Mouse (Mus musculus) hematopoietic stem cell, adult 5-6 weeks (primary cell): Measurements from ENCODE around the gene Tspan17. TPM values are rescaled to one million over a fixed set of nuclear protein-coding genes. Genes with fewer than 3 reads are reported as not detected.
A peak's percentile ranks its signal among the peaks of the same experiment; 100 is the strongest.

Source experiments
- ATAC-seq, 2 experiments: fragments of 125-278 bp in 1 of 2; replicated peaks in 1 of 2; 2 replicates each; pipeline ENCODE4 v1.8.0; 2016 to 2017; ENCODE audit warnings: inconsistent platforms in 2 of 2, mild to moderate bottlenecking in 2 of 2, moderate number of reproducible peaks in 2 of 2, low read depth in 1 of 2, moderate TSS enrichment in 1 of 2; ENCODE audit not compliant: low FRiP score in 2 of 2, poor library complexity in 2 of 2, severe bottlenecking in 2 of 2, insufficient read depth in 1 of 2, low TSS enrichment in 1 of 2
- total RNA-seq: library from RNA; stranded (forward); fragments of 172-1452, 232-1000 nt; gene quantifications from 2 replicates; pipeline ENCODE4 v1.2.3, GENCODE M21; 2017

The Tspan17 gene
- total RNA-seq, 1 experiment from 2014 or later, result not detected

DNA sequence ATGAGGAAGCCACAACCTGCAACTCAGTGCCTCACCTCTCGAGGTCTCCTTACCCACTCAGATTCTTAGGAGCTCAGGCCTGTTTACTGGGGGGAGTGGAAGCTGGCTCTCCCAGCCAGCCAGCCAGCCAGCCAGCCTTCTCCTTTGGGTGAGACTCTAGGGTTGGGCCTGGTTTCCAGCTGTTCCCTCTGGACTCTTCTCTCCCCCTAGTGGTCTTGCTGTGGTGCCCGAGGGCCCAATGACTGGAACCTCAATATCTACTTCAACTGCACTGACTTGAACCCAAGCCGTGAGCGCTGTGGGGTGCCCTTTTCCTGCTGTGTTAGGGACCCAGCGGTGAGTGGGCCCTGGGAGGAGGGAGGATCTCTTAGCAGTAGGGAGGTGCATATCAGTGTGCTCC, 5.7 kb downstream of the Tspan17 start:
- ATAC-seq, result no peak

DNA sequence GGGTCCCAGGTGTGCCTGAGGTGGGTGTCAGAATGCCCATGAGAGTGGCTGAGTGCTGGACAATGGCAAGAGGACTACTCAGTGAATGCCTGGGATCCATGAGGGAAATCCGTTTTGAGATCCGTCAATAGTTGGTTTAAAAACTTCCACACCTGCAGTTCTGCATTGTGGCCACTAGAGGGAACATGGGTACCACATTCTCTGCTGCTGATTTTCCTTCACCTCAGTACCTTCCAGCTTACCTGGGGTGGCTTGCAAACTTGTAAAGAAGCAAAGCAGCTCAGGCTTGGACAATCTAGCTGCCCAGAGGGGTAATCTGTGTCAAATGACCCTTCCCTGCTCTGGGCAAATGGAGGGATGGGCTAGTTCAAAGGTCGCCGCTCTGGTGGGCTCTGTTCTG, 8.2 kb downstream of the Tspan17 start:
- ATAC-seq, result peak in 1 of 2 experiments; percentile 47; a peak in 1 of 4 replicates

DNA sequence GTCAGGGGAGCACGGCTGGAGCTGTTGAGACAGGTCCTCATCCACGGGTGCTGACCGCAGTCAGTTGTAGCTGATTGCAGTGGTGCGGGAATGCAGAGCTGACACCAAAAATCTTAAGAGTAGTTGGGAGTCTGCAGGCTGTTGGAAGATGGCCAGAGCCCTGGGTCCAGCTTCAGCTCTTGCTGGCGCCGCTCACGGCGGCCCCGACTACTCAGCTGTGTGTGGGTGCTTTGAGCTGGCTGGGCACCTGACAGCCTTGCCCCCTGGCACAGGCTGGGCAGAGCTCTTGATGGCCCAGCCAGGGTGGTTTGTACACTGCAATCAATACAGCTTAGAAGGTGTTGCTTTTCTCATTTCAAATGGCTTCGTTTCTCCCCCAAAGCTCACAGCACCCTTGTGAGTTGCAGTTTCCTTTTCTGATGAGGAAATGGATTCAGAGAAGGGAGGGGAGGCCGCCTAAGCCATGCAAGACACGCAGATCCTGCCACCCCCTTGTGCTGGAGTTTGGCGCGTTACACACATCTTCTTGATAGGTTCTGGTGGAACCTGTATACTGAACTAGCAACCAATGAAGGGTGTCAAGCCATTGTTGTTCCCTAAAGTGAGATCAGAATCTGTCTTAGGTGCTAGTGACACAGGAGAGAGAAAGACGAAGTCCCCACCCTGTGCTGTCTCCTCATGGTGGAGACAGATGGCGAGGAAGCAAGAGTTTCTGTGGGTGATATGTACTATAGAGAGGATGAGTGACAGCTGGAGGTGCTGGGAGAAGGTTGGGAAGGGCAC, 8.9 kb downstream of the Tspan17 start:
- no peak for ATAC-seq

DNA sequence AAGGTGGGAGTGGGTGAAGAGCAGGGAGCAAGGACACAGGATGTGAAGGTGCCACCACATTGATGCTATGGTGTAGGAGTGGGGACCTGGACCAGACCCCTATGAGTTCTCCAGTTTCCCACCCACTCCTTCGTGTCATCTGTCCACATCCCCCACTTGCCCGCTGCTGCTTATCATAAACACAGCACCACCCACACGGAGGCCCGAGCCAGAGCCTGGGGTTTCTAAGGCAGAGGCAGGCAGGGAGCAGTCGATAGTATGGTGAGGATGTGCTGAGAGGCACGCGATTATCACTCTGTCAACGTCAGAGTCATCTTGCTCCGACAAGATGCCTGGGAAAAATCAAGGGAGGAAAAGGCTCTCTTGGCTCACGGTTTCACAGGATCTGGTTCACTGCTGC, 9.6 kb downstream of the Tspan17 start:
- ATAC-seq, result no peak

DNA sequence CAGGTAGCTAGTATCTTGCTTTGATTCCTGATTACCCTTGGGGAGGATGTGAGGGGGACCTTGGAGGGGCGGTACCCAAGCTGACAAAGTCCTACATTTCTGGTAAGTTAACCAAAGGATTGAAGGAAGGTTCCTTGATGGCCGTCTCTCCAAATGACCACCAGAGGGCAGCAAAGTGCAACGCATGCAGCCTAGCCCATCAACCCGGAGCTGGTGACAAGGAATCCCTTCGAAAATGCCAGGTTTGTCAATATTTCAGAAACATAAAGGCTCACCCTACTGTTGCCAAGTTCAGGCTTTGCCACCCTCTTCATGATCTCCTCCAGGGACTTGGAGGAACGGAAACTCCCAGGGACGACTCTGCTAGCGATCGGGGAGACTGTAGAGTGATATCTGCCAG, 10.5 kb downstream of the Tspan17 start:
- ATAC-seq, result peak; percentile 42 to 74; a peak in 2 of 4 replicates

DNA sequence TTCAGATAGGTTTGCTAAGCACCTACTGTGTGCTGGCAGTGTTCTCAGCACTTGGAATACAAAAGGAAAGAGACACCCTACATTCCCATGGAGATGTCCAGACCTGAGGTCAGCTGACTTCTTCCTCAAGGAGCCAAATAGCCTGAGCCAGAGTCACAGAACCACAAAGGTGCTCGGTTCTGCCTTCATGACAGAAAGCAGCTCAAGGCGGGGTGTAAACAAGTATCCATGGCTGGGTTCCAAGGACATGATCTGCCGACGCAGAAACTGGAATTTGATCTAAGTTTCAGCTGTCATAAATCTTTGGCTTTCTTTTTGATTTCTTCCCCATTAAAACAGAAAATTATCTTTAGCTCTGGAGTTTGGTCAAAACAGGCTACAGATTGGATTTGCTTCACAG, 11.0 kb downstream of the Tspan17 start:
- no peak for ATAC-seq

DNA sequence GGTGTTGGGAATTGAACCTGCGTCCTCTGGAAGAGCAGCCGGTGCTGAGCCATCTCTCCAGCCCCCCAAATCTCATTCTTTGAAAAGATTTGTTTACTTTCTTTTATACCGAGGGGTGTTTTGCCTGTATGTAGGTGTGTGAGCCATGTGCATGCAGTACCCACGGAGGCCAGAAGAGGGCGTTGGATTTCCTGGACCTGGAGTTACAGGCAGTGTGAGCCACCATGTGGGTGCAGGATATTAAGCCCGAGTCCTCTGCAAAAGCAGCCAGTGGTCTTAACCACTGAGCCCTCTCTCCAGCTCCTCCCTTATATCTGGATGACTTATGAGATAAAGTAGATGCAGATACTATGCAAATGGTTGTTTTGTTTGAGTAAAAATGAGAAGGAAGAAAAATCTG, 13.8 kb downstream of the Tspan17 start:
- ATAC-seq, result no peak

DNA sequence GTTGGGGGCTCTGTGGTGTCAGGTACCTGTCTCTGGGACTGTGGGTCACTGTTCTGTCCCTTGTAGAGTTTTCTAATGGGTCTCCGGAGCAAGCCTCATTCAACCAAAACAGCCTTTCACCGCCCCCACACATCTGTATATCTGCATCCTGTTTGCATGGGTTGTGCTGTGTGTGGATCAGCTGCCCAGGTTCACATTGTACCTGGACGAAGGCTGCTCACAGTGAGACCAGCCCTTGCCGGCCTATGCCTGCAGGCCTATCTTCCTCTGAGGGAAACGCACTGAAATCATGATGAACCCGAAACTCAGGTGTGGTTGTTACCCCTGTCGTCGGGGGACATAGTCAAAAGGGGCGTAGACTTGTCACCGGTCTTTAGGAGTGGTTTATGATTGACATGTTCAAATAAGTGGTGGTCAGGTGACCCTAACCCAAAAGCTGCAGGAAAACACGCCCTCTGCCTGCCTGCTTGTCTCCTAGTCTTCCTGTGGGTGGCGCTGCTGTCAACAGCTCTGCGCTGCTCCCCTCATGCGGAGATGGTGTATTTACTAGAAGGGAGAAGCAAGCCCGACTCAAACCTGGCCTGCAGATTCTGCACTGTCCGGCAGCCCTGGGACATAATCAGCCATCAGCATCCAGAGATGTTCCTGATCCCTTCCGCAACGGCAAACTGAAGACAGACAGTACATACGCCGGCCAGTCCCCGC, 16.1 kb downstream of the Tspan17 start:
- ATAC-seq, result no peak

DNA sequence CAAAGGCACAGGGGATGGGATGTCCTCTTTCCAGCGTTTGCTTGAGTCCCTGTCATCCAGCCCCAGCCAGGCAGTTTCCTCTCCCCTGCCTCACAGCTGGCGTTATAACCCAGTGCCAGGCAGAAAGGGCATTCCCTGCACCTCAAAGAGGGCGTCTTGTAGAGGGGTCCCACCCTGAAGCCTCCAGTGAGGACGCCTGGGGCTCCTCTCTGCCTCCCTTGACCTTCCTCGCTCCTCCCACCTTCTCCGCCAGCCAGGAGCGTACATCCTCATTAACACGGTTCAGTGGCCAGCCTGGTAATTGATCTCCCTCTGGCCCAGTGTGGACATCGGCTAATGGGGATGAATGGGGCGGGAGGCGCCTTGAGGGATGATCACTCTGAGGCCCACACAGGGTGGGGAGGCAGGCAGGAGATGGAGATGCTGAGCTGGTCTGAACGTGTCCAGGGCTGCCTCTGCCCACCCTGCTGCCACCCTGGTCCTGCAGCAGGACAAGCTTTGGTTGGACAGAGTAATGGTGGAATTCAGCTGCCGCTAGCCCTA, 17.3 kb downstream of the Tspan17 start:
- ATAC-seq, result no peak

DNA sequence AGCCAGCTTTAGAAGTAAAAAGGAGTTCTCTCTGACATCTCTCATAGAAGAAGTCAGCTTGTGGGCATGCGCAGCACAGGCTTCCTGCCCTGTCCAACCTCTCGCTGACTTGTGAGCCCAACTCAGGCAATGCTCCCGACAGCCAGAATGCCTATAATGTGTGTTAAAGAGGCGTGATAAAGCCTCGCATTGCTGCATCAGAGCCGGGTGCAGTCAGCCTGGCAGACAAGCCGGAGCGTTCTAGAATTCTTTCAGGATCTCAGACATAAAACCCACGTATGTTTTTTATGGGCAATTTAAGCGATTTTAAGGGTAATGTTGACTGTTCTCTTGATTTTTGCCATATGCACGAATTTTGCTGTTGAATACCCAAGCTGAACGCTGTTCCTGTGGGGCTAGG, 18.9 kb downstream of the Tspan17 start:
- ATAC-seq, result no peak

DNA sequence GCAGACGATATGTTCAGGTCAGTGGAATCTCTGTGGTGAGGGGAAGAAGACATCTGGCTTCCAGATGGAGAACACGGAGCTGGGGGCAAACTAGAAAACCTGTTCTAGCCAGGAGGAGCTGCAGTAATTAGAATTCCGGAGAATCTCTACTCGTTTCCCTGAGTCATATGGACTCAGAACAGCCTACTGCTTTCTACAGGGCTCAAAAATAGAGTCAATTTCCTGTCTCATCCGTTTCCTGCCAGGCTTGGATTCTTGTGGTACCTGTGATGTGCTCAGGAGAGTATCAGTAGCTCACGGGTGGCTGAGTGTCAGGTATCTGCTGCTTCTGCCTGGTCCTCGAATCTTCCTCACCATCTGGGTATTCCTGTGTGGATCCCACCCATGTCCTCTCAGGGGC, 22.3 kb downstream of the Tspan17 start:
- no peak for ATAC-seq

DNA sequence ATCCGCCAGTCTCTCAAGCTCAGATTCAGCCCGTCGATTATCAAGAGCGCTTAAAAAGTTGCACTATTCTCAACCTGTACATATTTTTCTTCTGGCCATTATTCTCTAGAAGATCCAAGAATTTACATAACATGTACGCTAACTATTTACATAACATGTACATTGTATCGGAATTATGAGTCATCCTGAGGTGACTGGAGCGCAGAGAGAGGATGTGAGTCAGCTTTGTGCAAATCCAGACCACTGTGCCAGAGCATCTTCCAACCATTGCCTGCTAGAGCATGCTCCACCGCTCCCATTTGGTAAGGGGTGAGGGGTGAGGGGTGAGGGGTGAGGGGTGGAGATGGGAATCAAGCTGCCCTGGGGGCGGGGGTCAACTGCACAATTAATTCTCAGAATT, 24.2 kb downstream of the Tspan17 start:
- no peak for ATAC-seq

DNA sequence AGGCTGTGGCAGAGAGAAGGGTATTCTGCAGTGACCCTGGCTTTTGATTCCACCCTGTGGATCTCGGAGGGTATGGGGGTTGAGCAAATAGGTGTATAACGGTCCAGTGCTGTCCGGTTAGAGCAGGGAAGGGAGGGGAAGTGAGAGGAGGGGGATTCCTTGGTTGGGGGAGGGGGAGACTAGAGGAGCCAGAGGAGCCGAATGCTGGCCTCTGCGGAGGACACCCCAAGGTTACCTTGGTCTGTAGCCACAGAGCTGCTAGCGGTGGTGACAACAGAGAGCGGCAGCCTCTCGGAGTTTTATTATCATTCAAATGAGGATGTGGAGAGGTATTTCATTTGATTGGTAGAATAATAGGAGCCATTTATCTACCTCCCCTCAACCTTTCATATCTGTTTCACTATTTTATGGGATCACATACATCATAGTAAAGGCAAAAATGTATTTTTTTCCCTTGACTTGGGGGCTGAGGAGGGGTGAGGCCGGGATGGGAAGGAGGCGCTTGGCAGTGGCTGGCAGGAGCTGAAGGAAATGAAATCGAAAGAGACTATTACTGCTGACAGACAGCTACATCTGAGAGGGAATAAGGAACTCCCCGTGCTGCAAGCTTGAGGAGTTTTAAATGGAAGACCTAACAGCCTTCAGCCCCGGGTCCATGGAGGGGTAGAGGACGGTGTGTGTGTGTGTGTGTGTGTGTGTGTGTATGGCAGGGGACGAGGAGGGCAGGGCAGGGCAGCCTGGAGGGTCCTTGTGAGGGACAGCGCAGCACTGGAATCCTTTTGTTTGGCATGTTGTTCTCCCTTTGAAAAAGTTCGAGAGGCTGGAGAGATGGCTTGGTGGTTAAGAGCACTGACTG, 29.4 kb downstream of the Tspan17 start:
- ATAC-seq, result no peak

DNA sequence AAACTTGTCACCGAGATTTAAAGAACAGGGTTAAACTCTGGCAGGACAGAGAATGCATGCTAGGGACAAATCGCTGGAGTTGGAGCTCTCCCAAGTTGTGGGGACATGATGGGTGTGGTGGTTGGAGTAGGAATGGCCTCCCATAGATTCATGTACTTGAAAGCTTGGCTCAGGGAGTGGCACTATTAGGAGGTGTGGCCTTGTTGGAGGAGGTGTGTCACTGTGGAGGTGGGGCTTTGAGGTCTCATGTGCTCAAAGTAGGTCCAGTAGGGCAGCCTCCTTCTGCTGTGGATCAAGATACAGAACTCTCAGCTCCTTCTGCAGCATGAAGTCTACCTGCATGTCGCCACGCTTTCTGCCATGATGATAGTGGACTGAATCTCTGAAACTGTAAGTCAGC, 31.9 kb downstream of the Tspan17 start:
- ATAC-seq, result no peak

DNA sequence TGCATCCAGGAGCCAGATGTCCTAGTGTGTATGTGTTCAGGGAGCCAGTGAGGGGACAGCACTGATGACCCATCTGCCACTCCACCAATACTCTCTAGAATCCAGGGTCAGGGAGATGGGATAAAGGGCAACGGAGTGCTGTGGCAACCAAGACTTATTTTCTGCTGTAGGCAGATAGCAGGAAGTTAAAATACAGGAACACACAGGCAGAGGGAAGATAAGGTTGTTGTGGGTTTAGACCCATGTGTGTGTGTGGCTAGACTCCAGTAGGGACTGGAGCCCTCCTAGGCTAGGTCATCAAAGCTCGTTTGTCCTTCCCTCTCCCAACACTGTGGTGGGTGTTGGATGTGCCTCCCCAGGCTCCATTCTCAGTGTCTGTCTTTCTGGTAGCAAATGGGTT, 32.8 kb downstream of the Tspan17 start:
- no peak for ATAC-seq

DNA sequence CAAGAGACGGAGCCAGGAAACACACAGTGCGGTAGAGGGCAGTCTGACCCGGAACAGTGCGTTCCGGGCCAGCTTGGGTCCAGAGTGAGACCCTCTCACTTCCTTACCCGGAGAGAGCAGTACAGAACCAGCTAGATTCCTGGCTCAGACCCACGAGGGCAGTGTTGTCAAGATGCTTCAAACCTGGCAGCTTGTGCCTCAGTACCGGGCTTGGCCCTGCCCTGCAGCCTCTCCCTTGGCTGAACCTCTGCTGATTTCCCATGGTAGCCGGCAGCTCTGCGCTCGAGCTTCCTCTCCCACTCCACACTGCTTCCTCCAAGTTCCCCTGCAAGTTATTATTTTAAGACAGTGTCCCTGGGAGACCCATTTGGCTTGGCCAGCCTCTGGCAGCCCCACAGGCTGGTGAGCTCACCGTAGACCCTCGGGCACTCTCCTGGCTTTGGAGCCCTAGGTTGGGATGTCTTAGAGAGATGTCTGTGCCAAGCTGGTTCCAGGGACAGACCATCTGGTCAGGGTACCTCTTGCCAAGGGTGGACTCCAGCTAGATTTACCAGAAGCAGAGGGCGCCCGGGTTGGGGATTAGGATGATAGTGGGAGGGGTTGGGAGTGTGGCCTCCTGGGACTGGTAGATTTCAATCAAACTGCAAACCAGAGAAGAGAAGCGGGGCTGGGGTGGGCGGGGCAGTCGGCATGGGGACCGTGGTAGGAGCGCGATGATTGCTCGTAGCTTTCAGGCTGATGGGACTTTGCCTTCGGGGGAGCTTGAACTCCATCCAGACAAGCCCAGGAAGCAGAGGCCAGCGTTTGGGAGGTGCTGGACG, 35.1 kb downstream of the Tspan17 start:
- ATAC-seq, result peak in 1 of 2 experiments; percentile 10; a peak in 1 of 4 replicates

DNA sequence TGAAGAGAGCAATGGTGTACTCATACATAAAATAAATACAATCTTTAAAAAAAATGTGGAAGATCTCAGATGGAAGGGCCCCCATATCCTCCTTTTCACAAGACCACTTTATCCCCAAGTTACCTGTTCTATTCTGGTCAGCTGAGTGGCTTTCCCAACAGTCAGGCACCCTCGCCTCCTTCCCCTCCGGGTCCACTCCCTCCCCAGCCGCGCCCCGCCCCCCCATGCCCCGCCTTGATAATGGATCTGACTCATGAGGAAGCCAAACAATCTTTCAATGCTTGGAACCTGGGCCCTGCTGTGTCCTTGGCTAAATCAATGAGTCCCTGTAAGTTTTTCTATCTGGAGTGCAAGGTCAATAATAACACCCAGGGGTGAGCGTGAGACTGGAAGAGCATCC, 38.8 kb downstream of the Tspan17 start:
- ATAC-seq, result no peak
